Mouse (Mus musculus) kidney, embryonic 14.5 days (tissue): ENCODE results near the gene Supt6. TPM values are rescaled to one million over a fixed set of nuclear protein-coding genes. Genes with fewer than 3 reads are reported as not detected.
A peak's percentile ranks its signal among the peaks of the same experiment; 100 is the strongest.

ENCODE experiments used
- ATAC-seq: fragments of 200-750 bp; cut with Nextera tagmentation; 2 replicates; pipeline ENCODE4 v1.8.0; 2017; ENCODE audit warnings: moderate number of reproducible peaks, mild to moderate bottlenecking, moderate TSS enrichment, moderate library complexity; ENCODE audit not compliant: low FRiP score, low TSS enrichment
- H3K27ac ChIP-seq: fragments of 300-500 bp; sonication (generic); 2 replicates; pipeline ENCODE4 v1.5.1; 2014; ENCODE audit warnings: low read depth, mild to moderate bottlenecking, low read length, moderate library complexity, mixed read lengths
- H3K27me3 ChIP-seq: fragments of 300-500 bp; sonication (generic); 2 replicates; pipeline ENCODE4 v1.6.1; 2014; ENCODE audit warnings: mild to moderate bottlenecking, low read length; ENCODE audit not compliant: control insufficient read depth, insufficient read depth
- H3K36me3 ChIP-seq: fragments of 300-500 bp; sonication (generic); 2 replicates; pipeline ENCODE4 v1.6.1; 2014; ENCODE audit warnings: low read length, mixed read lengths; ENCODE audit not compliant: control insufficient read depth, insufficient read depth
- H3K4me1 ChIP-seq: fragments of 300-500 bp; sonication (generic); 2 replicates; pipeline ENCODE4 v1.6.1; 2014; ENCODE audit warnings: low read length, mixed read lengths; ENCODE audit not compliant: control insufficient read depth, insufficient read depth
- H3K4me2 ChIP-seq: fragments of 300-500 bp; sonication (generic); replicated peaks from 2 replicates; pipeline ENCODE4 v1.6.1; 2014; ENCODE audit warnings: low read depth, mild to moderate bottlenecking, low read length
- H3K4me3 ChIP-seq: fragments of 300-500 bp; sonication (generic); 2 replicates; pipeline ENCODE4 v1.5.1; 2014; ENCODE audit warnings: mild to moderate bottlenecking, low read length
- H3K9ac ChIP-seq: fragments of 300-500 bp; sonication (generic); 2 replicates; pipeline ENCODE4 v1.6.1; 2014; ENCODE audit warnings: low read depth, mild to moderate bottlenecking, low read length, moderate library complexity
- H3K9me3 ChIP-seq: fragments of 300-500 bp; sonication (generic); 2 replicates; pipeline ENCODE4 v1.6.1; 2016; ENCODE audit warnings: low read length; ENCODE audit not compliant: control insufficient read depth
- whole genome bisulfite sequencing: fragments of 180-500 bp; shearing (Covaris S2); extraction: QIAGEN DNeasy Blood & Tissue Kit; methylation state at CpG from one replicate; pipeline ENCODE4 v1.1.7; 2014; 5-methylcytosine and 5-hydroxymethylcytosine counted together
- microRNA-seq: library from miRNA; unstranded; fragments of <30 nt; microRNA quantifications from one replicate; pipeline ENCODE4, GENCODE M21; 2016
- polyA plus RNA-seq: library from polyadenylated mRNA; unstranded; fragments of >200 nt; fragmentation: Nextera tagmentation; extraction: Ambion mirVana; gene quantifications from 2 replicates; pipeline ENCODE4 v1.2.1, GENCODE M21; 2014

The Supt6 gene
- polyA plus RNA-seq, 1 experiment from 2014 or later = 26.0 TPM

- Histone ChIP-seq H3K9me3 (no peaks in the 10 kb centered on the region), H3K4me2 (no peak overlapping the region), H3K27ac (no peak overlapping the region), H3K9ac (no peak overlapping the region), H3K4me1 (peaks cover 25% of the 10 kb centered on the region), H3K27me3 (no peaks in the 10 kb centered on the region), H3K36me3 (peaks cover 60% of the 10 kb centered on the region), H3K4me3 (no peak overlapping the region)
- no peak for ATAC-seq
- 90% methylated on average over 14 of the region's 14 CpGs for WGBS
Observed at GRCm38 (mm10) chr11:78161169-78161568, 84.6 kb downstream of the Supt6 start.

GRCm38 (mm10) chr11:78160675-78161074 is 85.1 kb downstream of the Supt6 start:
- ATAC-seq = no peak
- Histone ChIP-seq H3K27ac (no peak overlapping the region), H3K36me3 (peaks cover 65% of the 10 kb centered on the region), H3K9ac (no peak overlapping the region), H3K4me1 (peaks cover 21% of the 10 kb centered on the region), H3K27me3 (no peaks in the 10 kb centered on the region), H3K4me3 (no peak overlapping the region), H3K4me2 (no peak overlapping the region), H3K9me3 (no peaks in the 10 kb centered on the region)
- WGBS = 91% methylated on average over 3 of the region's 3 CpGs

GRCm38 (mm10) chr11:78160171-78160570 is 85.6 kb downstream of the Supt6 start:
- no peak for ATAC-seq
- Histone ChIP-seq H3K9me3 (no peaks in the 10 kb centered on the region), H3K4me2 (no peak overlapping the region), H3K4me1 (peaks cover 20% of the 10 kb centered on the region), H3K9ac (no peak overlapping the region), H3K27me3 (no peaks in the 10 kb centered on the region), H3K4me3 (no peak overlapping the region), H3K36me3 (peaks cover 70% of the 10 kb centered on the region), H3K27ac (no peak overlapping the region)
- 87% methylated on average over 18 of the region's 18 CpGs for WGBS

- H3K4me2 ChIP-seq = no peak overlapping the region
- no peak for ATAC-seq
- H3K4me3 ChIP-seq = no peak overlapping the region
- no peaks in the 10 kb centered on the region for H3K9me3 ChIP-seq
- WGBS = 84% methylated on average over 7 of the region's 7 CpGs
- H3K36me3 ChIP-seq = peaks cover 75% of the 10 kb centered on the region
- H3K9ac ChIP-seq = no peak overlapping the region
- no peak overlapping the region for H3K27ac ChIP-seq
- H3K4me1 ChIP-seq = peaks cover 20% of the 10 kb centered on the region
- H3K27me3 ChIP-seq = no peaks in the 10 kb centered on the region
Observed at GRCm38 (mm10) chr11:78159557-78159956, 86.2 kb downstream of the Supt6 start.

- WGBS = 31% methylated on average over 2 of the region's 2 CpGs
- no peaks in the 10 kb centered on the region for H3K9me3 ChIP-seq
- peak; percentile 16 for ATAC-seq
- no peak overlapping the region for H3K4me2 ChIP-seq
- H3K4me3 ChIP-seq = no peak overlapping the region
- H3K4me1 ChIP-seq = peaks cover 20% of the 10 kb centered on the region
- H3K27me3 ChIP-seq = no peaks in the 10 kb centered on the region
- no peak overlapping the region for H3K27ac ChIP-seq
- H3K9ac ChIP-seq = no peak overlapping the region
- H3K36me3 ChIP-seq = peaks cover 80% of the 10 kb centered on the region
Observed at GRCm38 (mm10) chr11:78159096-78159495, 86.7 kb downstream of the Supt6 start.

Small RNAs within 50 kb of the gene (microRNA-seq; reads per million reads assigned to microRNA genes)
- 0.84 reads per million for gene Mir7653

Other genes with a start within 250 kb of the Supt6 start
- gene Dhrs13, start 213.7 kb downstream of the Supt6 start, polyA plus RNA-seq = 20.3 and 20.4 TPM in 2 replicates
- gene Flot2, start 208.1 kb downstream of the Supt6 start, polyA plus RNA-seq = 25.6 and 45.7 TPM in 2 replicates
- 35.2 and 40.1 TPM in 2 replicates for gene Eral1, start 165.6 kb downstream of the Supt6 start, polyA plus RNA-seq
- gene Fam222b, start 151.3 kb downstream of the Supt6 start, polyA plus RNA-seq = 15.3 and 16.9 TPM in 2 replicates
- 68.2 and 111 TPM in 2 replicates for gene Traf4, start 80.4 kb downstream of the Supt6 start, polyA plus RNA-seq
- gene Nek8, start 69.3 kb downstream of the Supt6 start, polyA plus RNA-seq = 15.8 and 20.6 TPM in 2 replicates
- gene Tlcd1, start 69.3 kb downstream of the Supt6 start, polyA plus RNA-seq = 23.1 and 28.1 TPM in 2 replicates
- gene Rpl23a, start 62.4 kb downstream of the Supt6 start, polyA plus RNA-seq = 1,650 and 2,291 TPM in 2 replicates
- 128 and 156 TPM in 2 replicates for gene Rab34, start 57.6 kb downstream of the Supt6 start, polyA plus RNA-seq
- gene Proca1, start 52.6 kb downstream of the Supt6 start, polyA plus RNA-seq = 3.4 and 4.1 TPM in 2 replicates
- 81.3 and 95.2 TPM in 2 replicates for gene Sdf2, start 241 bp downstream of the Supt6 start, polyA plus RNA-seq
- 75.1 and 109 TPM in 2 replicates for gene 2610507B11Rik, start 15.8 kb upstream of the Supt6 start, polyA plus RNA-seq
- 0.10 and 0.47 TPM in 2 replicates for gene BC030499, start 44.9 kb upstream of the Supt6 start, polyA plus RNA-seq
- gene Spag5, start 55.5 kb upstream of the Supt6 start, polyA plus RNA-seq = 35.7 and 50.9 TPM in 2 replicates
- 2.3 and 4.3 TPM in 2 replicates for gene Aldoc, start 77.0 kb upstream of the Supt6 start, polyA plus RNA-seq
- 48.9 and 76.0 TPM in 2 replicates for gene Pigs, start 82.4 kb upstream of the Supt6 start, polyA plus RNA-seq
- gene Unc119, start 97.5 kb upstream of the Supt6 start, polyA plus RNA-seq = 49.6 and 57.1 TPM in 2 replicates
- 0.11 TPM in 1 of 2 replicates, not detected in the other for gene Foxn1, start 140.6 kb upstream of the Supt6 start, polyA plus RNA-seq
- gene Slc13a2, start 176.2 kb upstream of the Supt6 start, polyA plus RNA-seq = 0.07 and 0.45 TPM in 2 replicates
- 13.1 and 18.5 TPM in 2 replicates for gene Slc46a1, start 219.7 kb upstream of the Supt6 start, polyA plus RNA-seq